Mouse (Mus musculus): Measurements from ENCODE around the gene Rmnd5b.

Rmnd5b gene

DNA sequence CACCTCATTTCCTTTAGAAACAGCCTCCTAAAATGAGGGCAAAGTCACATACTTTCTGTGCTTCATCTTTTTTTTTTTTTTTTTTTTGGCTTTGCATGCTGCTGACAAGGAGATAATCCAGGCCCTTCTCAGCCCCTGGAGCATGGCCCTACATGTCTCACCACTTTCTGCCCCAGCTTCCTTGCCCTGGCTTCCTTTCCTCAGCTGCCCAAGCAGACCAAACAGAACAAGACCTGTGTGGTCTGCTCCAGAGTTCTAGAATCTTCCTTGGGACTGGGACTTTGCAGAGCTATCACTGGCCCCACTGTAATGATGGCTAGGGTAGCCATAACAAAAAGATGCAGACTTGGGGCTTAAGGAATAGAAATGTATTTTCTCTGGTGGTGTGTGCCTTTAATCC is 45.7 kb downstream of the Rmnd5b start:
- no peak for DNase-seq

DNA sequence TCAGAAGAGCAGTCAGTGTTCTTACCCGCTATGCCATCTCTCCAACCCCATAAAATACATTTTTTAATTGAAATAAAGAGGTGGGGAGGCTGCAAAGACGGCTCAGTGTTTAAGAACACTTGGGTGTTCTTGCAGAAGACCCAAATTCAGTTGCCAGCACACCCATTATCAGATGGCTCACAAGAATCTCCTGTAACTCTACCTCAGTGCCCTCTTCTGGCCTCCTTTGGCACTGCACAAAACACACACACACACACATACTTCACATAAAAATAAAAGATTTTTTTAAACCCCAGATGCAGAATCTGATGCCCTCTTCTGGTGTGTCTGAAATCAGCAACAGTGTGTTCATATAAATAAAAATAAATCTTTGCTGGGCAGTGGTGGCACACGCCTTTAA is 46.9 kb downstream of the Rmnd5b start:
- DNase-seq, result no peak

DNA sequence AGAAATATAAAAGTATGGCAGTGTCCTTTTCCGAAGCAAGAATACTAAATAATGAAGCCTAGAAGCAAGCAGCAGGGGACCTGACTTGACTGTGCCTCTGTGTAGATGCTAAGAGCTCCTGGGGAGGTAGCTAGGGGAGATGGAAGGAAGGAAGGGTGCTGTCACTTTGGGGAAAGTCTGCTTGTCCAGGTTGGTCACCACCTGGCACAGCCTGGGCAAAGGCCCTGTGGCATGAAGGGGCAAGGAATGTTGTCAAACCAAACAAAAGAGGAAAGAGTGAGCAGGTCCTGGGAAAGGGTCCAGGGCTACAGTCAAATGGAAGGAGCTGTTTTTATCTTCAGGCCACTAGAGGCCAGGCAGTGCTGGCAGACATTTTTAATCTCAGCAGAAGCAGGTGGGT is 48.6 kb downstream of the Rmnd5b start:
- no peak for DNase-seq

DNA sequence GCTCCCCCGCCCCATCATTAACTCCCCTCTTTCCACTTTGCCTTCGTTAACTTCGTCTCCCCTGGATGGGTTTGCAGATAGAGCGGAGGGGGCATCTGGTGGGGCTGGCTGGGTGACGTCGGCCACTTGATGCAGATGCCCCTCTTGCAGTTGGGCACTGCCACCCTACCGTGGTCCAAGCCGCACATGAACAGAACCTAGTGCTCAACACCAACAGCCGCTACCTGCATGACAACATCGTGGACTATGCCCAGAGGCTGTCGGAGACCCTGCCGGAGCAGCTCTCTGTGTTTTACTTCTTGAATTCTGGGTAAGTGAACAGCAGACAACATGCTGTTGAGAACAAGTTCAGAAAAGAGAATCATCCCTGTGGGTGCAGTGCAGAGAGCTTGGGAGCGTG is 49.3 kb downstream of the Rmnd5b start:
- no peak for DNase-seq

DNA sequence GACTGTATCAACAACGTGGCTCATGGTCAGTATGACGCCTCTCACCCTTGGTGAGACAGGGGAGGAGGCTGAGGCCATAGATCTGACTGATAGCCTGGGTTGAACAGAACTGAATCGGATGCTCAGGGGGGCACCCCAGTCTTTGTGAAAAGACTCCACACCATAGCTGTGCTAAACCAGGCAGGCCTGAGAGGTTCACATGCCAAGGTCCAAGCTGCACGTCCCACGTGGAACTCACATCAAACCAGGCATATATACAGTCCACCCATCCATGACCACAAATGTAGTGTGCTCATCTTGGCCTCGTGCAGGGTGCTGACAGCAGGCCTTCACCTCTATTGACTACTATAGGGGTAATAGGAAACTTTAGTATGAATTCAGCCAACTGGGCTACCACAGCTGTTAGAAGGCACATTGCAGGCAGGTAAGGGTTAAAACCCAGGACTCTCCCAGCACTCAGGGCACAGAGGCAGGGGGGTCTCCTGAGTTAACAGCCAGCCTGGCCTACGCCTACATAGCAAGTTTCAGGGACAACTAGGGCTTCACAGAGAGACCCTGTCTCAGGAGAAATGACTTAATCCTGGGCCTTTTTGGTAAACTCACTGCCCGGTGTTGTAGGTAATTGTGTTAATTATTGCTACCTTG is 50.0 kb downstream of the Rmnd5b start:
- no peak for DNase-seq

DNA sequence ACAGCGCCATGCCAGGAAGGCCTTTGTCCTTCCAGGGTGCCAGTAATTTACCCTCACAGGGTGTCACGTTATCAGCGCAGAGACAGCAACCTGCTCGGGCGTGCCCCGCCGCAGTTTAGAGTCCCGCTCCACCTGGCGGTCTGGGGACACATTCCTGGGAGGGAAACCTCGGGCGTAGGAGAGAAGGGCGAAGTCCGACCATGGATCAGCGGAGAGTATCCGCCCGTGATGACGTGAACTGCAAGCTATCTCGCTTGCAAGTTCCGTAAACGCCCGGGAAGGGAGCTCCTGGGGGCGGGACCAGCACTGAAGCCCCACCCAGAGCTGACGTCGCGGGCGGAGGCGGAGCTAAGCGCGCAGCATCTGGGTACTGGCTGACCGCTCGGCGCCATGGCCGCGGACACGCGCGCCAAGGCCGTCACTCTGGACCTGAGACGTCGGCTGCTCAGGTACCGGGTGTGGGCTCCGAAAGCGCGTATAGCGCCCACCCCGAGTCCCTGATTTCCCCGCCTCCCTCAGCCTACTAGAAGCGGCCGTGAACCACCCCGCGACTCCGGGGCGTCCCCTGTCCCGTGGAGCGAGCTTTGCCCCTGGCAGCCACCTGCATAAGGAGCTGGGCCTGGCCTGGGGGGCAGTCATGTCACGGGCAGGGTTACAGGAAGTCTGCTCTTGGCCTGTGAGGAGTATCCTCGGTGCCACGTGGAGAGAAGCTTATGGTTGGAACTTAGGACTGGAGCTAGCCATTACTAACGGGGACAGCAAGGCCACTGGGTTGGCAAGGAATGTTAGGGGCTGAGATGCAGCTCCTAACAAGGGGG is 51.1 kb downstream of the Rmnd5b start, which contains the start of gene Phykpl:
Gene Phykpl, plus strand, starts transcription at position 327 of the 818 bp plus-strand sequence.
- DNase-seq, result peak; percentile 99

DNA sequence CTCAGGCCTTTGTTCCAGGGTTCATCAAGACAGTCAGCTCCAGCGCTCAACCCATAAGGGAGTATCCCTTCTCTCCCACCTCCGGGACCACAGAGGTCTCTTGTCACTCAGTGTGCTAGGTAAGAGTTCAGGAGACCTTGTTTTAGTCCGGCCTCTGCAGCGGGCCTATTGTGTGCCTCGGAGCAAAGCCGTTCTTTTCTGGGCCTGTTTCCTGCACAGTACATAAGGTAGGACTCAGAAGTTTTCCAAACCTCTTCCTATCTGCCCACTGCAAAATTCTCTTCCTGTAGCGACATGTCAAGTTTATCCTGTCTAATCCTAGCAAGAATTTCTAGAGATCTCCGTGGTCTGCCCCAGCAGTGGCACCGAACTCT is 51.7 kb downstream of the Rmnd5b start:
- no peak for DNase-seq

DNA sequence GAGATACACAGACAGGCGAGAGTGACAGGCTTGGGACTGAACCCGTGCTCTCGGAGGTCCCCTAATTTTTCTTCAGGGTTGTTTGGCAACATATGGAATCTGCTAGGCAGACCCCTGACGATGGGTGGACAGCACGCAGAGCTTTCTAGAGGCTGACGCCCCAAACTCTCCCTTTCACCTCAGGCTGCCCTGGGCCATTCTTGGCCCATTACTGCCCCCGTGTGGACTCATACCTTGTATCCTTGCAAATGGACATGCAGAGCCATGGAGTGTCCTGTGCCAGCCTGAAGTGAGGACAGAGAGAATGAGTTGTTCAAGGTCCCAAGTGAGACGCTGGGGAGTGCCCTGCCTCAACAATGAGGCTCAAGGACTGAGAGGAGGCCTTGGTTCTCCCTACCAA is 53.0 kb downstream of the Rmnd5b start:
- peak; percentile 85 for DNase-seq

DNA sequence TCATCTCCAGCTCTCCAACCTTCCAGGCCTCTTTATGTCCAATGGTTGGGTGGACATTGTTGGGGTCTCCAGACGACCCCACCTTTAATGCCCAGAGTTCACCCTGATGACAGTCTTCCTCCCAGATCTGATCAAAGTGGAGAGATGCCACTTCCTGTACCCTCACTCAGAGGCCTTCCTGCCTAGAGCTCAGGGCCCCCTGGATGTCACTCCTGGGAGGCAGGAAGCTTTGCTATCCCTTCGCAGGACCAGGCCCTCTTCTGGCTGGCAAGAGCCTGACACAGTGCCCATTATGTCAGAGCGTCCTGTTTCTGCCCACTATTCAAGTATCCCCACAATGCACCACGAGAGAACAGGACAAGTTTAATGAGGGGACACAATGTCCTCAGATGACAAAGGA is 56.7 kb downstream of the Rmnd5b start:
- no peak for DNase-seq

DNA sequence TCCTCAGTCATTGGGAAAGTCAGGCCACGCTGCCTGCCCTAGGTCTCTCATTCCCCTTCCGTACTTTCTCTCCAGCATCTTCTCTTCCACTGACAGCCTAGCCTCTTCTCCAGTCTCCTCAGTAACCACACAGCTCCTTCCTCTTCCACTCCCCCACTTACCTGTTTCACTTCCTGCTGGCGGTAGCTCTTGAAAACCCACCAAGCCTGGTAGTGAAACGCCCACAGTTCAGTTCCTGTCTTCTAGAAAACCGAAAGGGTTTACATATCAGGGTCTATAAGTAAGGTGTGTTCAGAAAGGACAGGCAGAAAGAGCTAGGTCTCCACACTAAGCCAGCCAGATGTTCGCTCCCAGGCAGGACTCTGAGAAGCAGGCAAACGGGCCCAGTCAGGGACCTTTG is 58.1 kb downstream of the Rmnd5b start:
- no peak for DNase-seq

DNA sequence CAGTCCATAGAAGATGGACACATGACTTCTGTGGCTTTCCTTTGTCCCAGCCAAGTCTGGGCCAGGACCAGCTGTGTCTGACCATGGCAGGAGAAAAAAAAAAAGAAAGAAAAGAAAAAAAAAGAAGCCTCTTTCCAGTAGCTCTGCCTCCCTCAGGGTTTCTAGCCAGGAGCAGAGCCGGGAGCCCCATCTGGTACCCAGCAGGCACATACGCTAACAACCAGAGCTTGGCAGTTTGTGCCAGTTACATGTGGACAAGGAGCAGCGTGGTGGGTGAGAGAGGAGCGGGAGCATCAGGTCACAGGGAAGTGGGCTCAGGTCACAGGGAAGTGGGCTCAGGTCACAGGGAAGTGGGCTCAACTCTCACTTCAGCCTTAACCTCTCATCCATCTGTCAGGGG is 59.2 kb downstream of the Rmnd5b start:
- DNase-seq, result no peak
